Mouse (Mus musculus): ENCODE measurements around the gene Gna15. TPM values are rescaled to one million over a fixed set of nuclear protein-coding genes. Genes with fewer than 3 reads are reported as not detected.
A peak's percentile ranks its signal among the peaks of the same experiment; 100 is the strongest.

Gene Gna15
- polyA plus RNA-seq, 1 experiment from 2014 or later = 1.00 TPM

DNA sequence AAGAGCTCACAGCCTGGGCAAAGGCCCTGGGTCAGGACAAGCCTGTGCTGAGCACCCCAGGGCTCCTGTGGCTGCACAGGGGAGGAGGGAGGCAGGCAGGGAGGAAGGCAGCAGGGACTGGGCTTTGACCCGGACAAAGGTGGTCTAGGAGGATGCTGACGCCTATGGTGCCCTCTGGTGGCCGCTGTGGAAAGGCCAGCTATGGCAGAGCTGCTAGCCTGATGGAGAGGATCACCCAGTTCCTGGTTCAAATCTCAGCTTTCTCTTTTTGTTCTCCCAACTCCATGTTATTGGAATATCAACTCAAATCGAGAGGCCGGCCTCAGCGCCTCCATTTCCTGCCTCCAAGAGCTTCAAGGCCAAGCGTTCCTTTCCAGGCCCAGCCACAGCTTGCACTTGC lies 26.2 kb upstream of the Gna15 start:
- Histone ChIP-seq H3K4me3 (replicated peaks) (no peak overlapping the region), H3K27me3 (no peaks in the 10 kb centered on the region), H3K9me3 (replicated peaks) (no peaks in the 10 kb centered on the region), H3K9ac (no peak overlapping the region), H3K4me1 (peaks cover 25% of the 10 kb centered on the region), H3K27ac (no peak overlapping the region), H3K4me2 (no peak overlapping the region), H3K36me3 (no peaks in the 10 kb centered on the region)
- 19% methylated on average over 7 of the region's 7 CpGs for WGBS
- ATAC-seq (replicated peaks; ENCODE audit: low FRiP score) = no peak

GRCm38 (mm10) chr10:81548944-81549343 lies 24.9 kb upstream of the Gna15 start:
- no peak for ATAC-seq (replicated peaks; ENCODE audit: low FRiP score)
- WGBS = 69% methylated on average over 5 of the region's 5 CpGs
- Histone ChIP-seq H3K4me3 (replicated peaks) (no peak overlapping the region), H3K36me3 (no peaks in the 10 kb centered on the region), H3K9me3 (replicated peaks) (no peaks in the 10 kb centered on the region), H3K4me1 (peaks cover 29% of the 10 kb centered on the region), H3K9ac (no peak overlapping the region), H3K27ac (no peak overlapping the region), H3K27me3 (no peaks in the 10 kb centered on the region), H3K4me2 (no peak overlapping the region)

DNA sequence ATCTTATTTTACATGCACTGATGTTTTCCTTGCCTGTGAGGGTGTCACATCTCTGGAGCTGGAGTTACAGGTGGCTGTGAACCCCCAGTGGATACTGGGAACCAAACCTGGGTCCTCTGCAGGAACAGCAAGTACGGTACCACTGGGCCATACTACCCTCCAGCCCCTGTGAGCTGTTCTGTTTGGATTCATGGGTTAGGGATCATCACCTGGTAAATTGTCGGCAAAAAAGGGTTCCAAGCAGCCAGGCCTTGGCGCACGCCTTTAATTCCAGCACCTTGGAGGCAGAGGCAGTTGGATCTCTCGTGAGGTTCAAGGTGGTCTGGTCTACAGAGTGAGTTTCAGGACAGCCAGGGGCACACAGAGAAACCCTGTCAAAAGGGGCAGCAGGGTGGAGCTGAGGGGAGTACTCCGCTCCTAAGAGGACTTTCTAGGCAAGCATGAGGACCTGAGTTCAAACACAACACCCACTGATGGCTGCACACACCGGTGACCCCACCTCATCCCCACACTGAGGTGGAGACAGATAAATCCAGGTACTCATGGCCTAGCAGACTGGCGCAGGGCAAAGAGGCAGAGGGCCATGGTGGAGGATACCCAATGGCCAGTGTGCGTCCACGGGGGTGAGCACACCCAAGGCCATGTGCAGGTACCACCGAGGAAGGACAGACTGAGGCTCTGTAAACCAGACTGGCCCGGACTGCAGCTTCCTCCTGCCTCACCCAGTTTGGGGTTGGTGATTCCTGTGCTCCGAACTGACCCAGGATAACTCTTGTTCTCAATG lies 23.0 kb upstream of the Gna15 start:
- Histone ChIP-seq H3K27me3 (no peaks in the 10 kb centered on the region), H3K9ac (no peak overlapping the region), H3K36me3 (no peaks in the 10 kb centered on the region), H3K27ac (no peak overlapping the region), H3K4me1 (peaks cover 42% of the 10 kb centered on the region), H3K4me3 (replicated peaks) (no peak overlapping the region), H3K4me2 (no peak overlapping the region), H3K9me3 (replicated peaks) (no peaks in the 10 kb centered on the region)
- ATAC-seq (replicated peaks; ENCODE audit: low FRiP score) = no peak
- 92% methylated on average over 13 of the region's 13 CpGs for WGBS

GRCm38 (mm10) chr10:81546332-81546731 lies 22.3 kb upstream of the Gna15 start:
- H3K9me3 ChIP-seq (replicated peaks) = no peaks in the 10 kb centered on the region
- ATAC-seq (replicated peaks; ENCODE audit: low FRiP score) = no peak
- no peak overlapping the region for H3K9ac ChIP-seq
- no peak overlapping the region for H3K4me2 ChIP-seq
- no peak overlapping the region for H3K27ac ChIP-seq
- 76% methylated on average over 5 of the region's 5 CpGs for WGBS
- no peak overlapping the region for H3K4me3 ChIP-seq (replicated peaks)
- H3K36me3 ChIP-seq = no peaks in the 10 kb centered on the region
- H3K27me3 ChIP-seq = no peaks in the 10 kb centered on the region
- H3K4me1 ChIP-seq = peaks cover 42% of the 10 kb centered on the region

GRCm38 (mm10) chr10:81545161-81545747 lies 21.2 kb upstream of the Gna15 start, which contains the start of gene Gna11:
Gene Gna11 (minus strand): TSS chr10:81545190.
- WGBS = under 1% methylated on average over 58 of the region's 59 CpGs

DNA sequence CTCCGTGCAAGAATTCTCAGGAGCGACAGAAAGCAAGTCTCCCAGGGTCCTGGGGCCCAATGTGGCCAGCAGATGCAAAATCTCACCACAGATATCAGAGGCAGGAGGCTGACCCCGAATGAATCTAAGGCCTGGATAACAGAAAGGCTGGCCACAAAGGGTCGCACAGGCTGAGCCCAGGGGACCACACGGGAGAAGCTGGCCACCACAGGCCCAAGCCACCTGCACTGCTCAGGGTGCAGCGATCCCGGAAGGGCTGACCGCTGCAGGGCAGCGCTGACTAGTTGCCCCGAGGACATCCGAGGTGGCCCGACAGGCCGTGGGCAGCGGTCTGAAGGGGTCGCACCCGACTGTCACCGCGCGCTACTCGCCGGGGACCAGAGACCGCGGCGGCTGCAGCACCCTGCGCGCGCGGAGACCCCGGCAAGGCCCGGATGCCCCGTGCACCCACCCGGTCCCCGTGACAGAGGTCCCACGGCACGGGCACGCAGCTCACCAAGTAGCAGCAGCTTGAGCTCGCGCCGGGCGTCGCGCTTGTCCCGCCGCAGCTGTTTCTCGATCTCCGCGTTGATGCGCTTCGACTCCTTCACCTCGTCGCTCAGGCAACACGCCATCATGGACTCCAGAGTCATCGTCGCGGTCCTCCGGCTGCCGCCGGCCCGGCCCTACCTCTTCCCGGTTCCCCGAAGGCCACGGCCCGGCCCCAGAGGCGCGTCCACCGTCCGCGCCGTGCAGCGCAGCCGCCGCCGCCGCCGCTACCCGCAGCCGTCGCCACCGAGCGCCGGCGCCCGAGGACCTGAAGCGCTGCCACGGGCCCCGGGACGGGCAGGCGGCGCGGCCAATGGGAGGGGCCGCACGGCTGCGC lies 20.5 kb upstream of the Gna15 start:
- H3K4me1 ChIP-seq = peaks cover 37% of the 10 kb centered on the region
- under 1% methylated on average over 87 of the region's 93 CpGs for WGBS
- H3K27ac ChIP-seq = peak overlapping the region; percentile 88
- no peaks in the 10 kb centered on the region for H3K9me3 ChIP-seq (replicated peaks)
- no peaks in the 10 kb centered on the region for H3K27me3 ChIP-seq
- peak overlapping the region; percentile 98 for H3K4me3 ChIP-seq (replicated peaks)
- H3K36me3 ChIP-seq = peaks cover 7% of the 10 kb centered on the region; the same call in 1 of the 2 replicates
- H3K4me2 ChIP-seq = peak overlapping the region; percentile 88
- H3K9ac ChIP-seq = peak overlapping the region; percentile 95
- ATAC-seq (replicated peaks; ENCODE audit: low FRiP score) = peak; percentile 44

More at GRCm38 (mm10) chr10:81545161-81545747, 21.2 kb upstream of the Gna15 start, which contains the start of gene Gna11:
- Histone ChIP-seq H3K4me3 (replicated peaks) (peak within 1 kb of the TSS; percentile 98), H3K27me3 (no peaks in the 10 kb centered on the region), H3K4me1 (peaks cover 37% of the 10 kb centered on the region), H3K9ac (peak within 1 kb of the TSS; percentile 95), H3K27ac (peak within 1 kb of the TSS; percentile 91), H3K4me2 (peak within 1 kb of the TSS; percentile 88), H3K9me3 (replicated peaks) (no peaks in the 10 kb centered on the region), H3K36me3 (0 out of 2 replicates have a peak, but pooled peaks cover 2% of the 10 kb centered on the region)
- peak; percentile 96 for ATAC-seq (replicated peaks; ENCODE audit: low FRiP score)

- Histone ChIP-seq H3K4me1 (peaks cover 37% of the 10 kb centered on the region), H3K27ac (no peak overlapping the region), H3K27me3 (no peaks in the 10 kb centered on the region), H3K9me3 (replicated peaks) (no peaks in the 10 kb centered on the region), H3K9ac (peak overlapping the region; percentile 95), H3K4me3 (replicated peaks) (peak overlapping the region; percentile 98), H3K4me2 (peak overlapping the region; percentile 88), H3K36me3 (peaks cover 15% of the 10 kb centered on the region)
- ATAC-seq (replicated peaks; ENCODE audit: low FRiP score) = no peak
- WGBS = 89% methylated on average over 1 of the region's 1 CpGs
These were observed 19.6 kb upstream of the Gna15 start for GRCm38 (mm10) chr10:81543633-81544032.

DNA sequence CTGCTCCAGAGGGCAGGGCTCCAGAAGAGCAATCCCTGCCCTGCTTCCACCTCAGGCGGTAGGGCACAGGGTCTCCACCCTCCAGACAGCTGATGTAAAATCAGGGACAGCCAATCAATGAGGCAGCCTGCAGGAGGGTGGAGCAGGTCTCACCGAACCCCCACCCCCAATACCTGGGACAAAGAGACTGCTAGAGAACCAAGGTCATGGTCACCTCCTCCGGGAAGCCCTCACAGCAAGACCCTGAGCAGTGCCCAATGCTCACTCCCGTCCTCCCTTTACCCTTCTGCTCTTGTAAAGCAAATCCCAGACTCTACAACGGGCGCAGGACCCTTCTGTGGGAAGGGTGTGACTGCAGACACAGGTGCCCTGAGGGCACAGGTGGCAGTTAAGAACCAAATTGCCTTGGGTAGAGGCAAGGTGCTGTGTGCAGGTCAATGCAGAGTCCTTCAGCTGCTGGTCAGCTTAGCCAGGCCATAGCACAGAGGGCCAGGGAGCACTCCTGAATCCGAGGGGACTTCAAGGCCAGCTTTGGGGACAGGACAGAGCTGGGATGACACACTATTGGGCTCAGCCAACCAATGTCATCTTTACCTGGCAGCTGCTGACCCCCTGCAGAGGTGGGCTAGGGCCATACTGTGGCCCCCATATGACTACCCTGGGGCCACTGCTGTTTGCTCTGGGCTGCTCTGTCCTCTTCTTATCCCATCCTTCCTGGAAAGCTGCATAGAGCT lies 18.9 kb upstream of the Gna15 start:
- no peaks in the 10 kb centered on the region for H3K9me3 ChIP-seq (replicated peaks)
- H3K4me1 ChIP-seq = peaks cover 37% of the 10 kb centered on the region
- peaks cover 20% of the 10 kb centered on the region for H3K36me3 ChIP-seq
- peak overlapping the region; percentile 98 for H3K4me3 ChIP-seq (replicated peaks)
- no peak for ATAC-seq (replicated peaks; ENCODE audit: low FRiP score)
- peak overlapping the region; percentile 95 for H3K9ac ChIP-seq
- no peak overlapping the region for H3K27ac ChIP-seq
- 71% methylated on average over 7 of the region's 7 CpGs for WGBS
- H3K27me3 ChIP-seq = no peaks in the 10 kb centered on the region
- H3K4me2 ChIP-seq = peak overlapping the region; percentile 88

DNA sequence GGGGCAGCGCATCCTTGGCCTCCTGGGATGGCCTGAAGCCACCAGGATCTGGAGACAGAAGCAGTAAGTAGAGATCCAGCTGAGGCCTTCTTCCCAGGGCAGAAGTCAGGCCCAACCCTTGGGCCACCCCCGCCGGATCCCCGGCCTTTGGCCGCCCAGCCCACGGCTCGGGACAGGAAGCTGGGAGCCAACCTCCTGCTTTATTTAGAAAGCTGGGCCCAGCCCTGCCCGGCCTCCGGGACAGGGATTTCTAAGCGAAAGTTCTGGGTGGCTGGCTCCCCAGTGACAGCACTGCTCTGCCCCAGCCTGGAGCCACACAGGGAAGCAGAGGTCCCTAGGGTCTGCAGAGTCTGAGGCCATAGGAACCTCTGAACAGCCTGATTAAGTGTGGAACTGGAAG lies 17.8 kb upstream of the Gna15 start:
- no peak overlapping the region for H3K4me3 ChIP-seq (replicated peaks)

GRCm38 (mm10) chr10:81541363-81541762 lies 17.3 kb upstream of the Gna15 start:
- Histone ChIP-seq H3K27me3 (no peaks in the 10 kb centered on the region), H3K27ac (peak overlapping the region; percentile 64; the same call in 1 of the 2 replicates), H3K9ac (0 out of 2 replicates have a peak overlapping the region, but pooled peaks have one; percentile 95), H3K4me1 (peaks cover 37% of the 10 kb centered on the region), H3K4me2 (peak overlapping the region; percentile 88; the same call in 1 of the 2 replicates), H3K4me3 (replicated peaks) (no peak overlapping the region), H3K36me3 (peaks cover 27% of the 10 kb centered on the region), H3K9me3 (replicated peaks) (no peaks in the 10 kb centered on the region)
- no peak for ATAC-seq (replicated peaks; ENCODE audit: low FRiP score)
- 81% methylated on average over 5 of the region's 5 CpGs for WGBS

More for the DNA sequence above, 17.8 kb upstream of the Gna15 start:
- ATAC-seq (replicated peaks; ENCODE audit: low FRiP score) = no peak
- Histone ChIP-seq H3K4me2 (peak overlapping the region; percentile 88), H3K27ac (peak overlapping the region; percentile 64), H3K9me3 (replicated peaks) (no peaks in the 10 kb centered on the region), H3K9ac (peak overlapping the region; percentile 95), H3K4me1 (peaks cover 37% of the 10 kb centered on the region), H3K27me3 (no peaks in the 10 kb centered on the region), H3K36me3 (peaks cover 24% of the 10 kb centered on the region)
- 58% methylated on average over 10 of the region's 10 CpGs for WGBS

- H3K4me3 ChIP-seq (replicated peaks) = no peak overlapping the region
- H3K27ac ChIP-seq = no peak overlapping the region
- H3K36me3 ChIP-seq = peaks cover 52% of the 10 kb centered on the region
- ATAC-seq (replicated peaks; ENCODE audit: low FRiP score) = no peak
- H3K27me3 ChIP-seq = no peaks in the 10 kb centered on the region
- H3K4me2 ChIP-seq = no peak overlapping the region
- H3K9ac ChIP-seq = no peak overlapping the region
- peaks cover 28% of the 10 kb centered on the region for H3K4me1 ChIP-seq
- no peaks in the 10 kb centered on the region for H3K9me3 ChIP-seq (replicated peaks)
- 79% methylated on average over 3 of the region's 3 CpGs for WGBS
These were observed 14.5 kb upstream of the Gna15 start for GRCm38 (mm10) chr10:81538321-81539048.

All from kidney, embryonic 15.5 days (tissue).